Mouse (Mus musculus) forebrain, embryonic 14.5 days (tissue): ENCODE results near the gene Cox14. TPM values are rescaled to one million over a fixed set of nuclear protein-coding genes. Genes with fewer than 3 reads are reported as not detected.

Experiments used
- ATAC-seq: fragments of 200-750 bp; cut with Nextera tagmentation; 2 replicates; pipeline ENCODE4 v1.8.0; 2017; ENCODE audit warnings: mild to moderate bottlenecking, moderate library complexity
- DNase-seq: peaks from one replicate; pipeline ENCODE4 v3.0.0-alpha.2; 2015; ENCODE audit warnings: low spot score
- H3K27ac ChIP-seq: fragments of 300-500 bp; sonication (generic); 2 replicates; pipeline ENCODE4 v1.5.1; 2014; ENCODE audit warnings: low read depth, mild to moderate bottlenecking, control low read depth, low read length, moderate library complexity
- H3K27me3 ChIP-seq: fragments of 300-500 bp; sonication (generic); replicated peaks from 2 replicates; pipeline ENCODE4 v1.6.1; 2014; ENCODE audit warnings: low read length, control low read depth, mixed read lengths; ENCODE audit not compliant: control insufficient read depth, insufficient read depth
- H3K36me3 ChIP-seq: fragments of 300-500 bp; sonication (generic); 2 replicates; pipeline ENCODE4 v1.6.1; 2014; ENCODE audit warnings: low read length, control low read depth; ENCODE audit not compliant: control insufficient read depth, insufficient read depth
- H3K4me1 ChIP-seq: fragments of 300-500 bp; sonication (generic); 2 replicates; pipeline ENCODE4 v1.6.1; 2014; ENCODE audit warnings: antibody characterized with exemption, low read length, control low read depth; ENCODE audit not compliant: control insufficient read depth, insufficient read depth
- H3K4me2 ChIP-seq: fragments of 300-500 bp; sonication (generic); 2 replicates; pipeline ENCODE4 v1.6.1; 2014; ENCODE audit warnings: mild to moderate bottlenecking, control low read depth, low read length
- H3K4me3 ChIP-seq: fragments of 300-500 bp; sonication (generic); 2 replicates; pipeline ENCODE4 v1.5.1; 2014; ENCODE audit warnings: low read depth, low read length, control low read depth
- H3K9ac ChIP-seq: fragments of 300-500 bp; sonication (generic); 2 replicates; pipeline ENCODE4 v1.6.1; 2014; ENCODE audit warnings: mild to moderate bottlenecking, low read length, control low read depth, moderate library complexity
- H3K9me3 ChIP-seq: fragments of 300-500 bp; sonication (generic); replicated peaks from 2 replicates; pipeline ENCODE4 v1.6.1; 2016; ENCODE audit warnings: low read length, control low read depth, mixed read lengths; ENCODE audit not compliant: control insufficient read depth
- WGBS: fragments of 180-500 bp; shearing (Covaris S2); extraction: QIAGEN DNeasy Blood & Tissue Kit; methylation state at CpG from one replicate; pipeline ENCODE4 v1.1.7; 2014; 5-methylcytosine and 5-hydroxymethylcytosine counted together
- polyA plus RNA-seq: library from polyadenylated mRNA; unstranded; fragments of >200 nt; fragmentation: Nextera tagmentation; extraction: Ambion mirVana; gene quantifications from 2 replicates; pipeline ENCODE4 v1.2.1, GENCODE M21; 2014

Cox14 gene
- 195 and 238 TPM in 2 replicates for polyA plus RNA-seq

GRCm38 (mm10) chr15:99725341-99726155 is at the start of gene Cox14:
Cox14 (plus strand) TSS chr15:99725618.
- peak within 1 kb of the TSS; percentile 94 for H3K4me3 ChIP-seq
- H3K27ac ChIP-seq = peak within 1 kb of the TSS; percentile 84
- ATAC-seq (peak; percentile 96), DNase-seq (peak; percentile 100)
- H3K4me2 ChIP-seq = peak within 1 kb of the TSS; percentile 82
- no peaks in the 10 kb centered on the region for H3K27me3 ChIP-seq
- H3K36me3 ChIP-seq = peaks cover 49% of the 10 kb centered on the region
- H3K9ac ChIP-seq = peak within 1 kb of the TSS; percentile 78
- no peaks in the 10 kb centered on the region for H3K9me3 ChIP-seq
- peaks cover 12% of the 10 kb centered on the region for H3K4me1 ChIP-seq
- WGBS = 0% methylated on average over 56 of the region's 68 CpGs

- DNase-seq = peak; percentile 68
- ATAC-seq = peak; percentile 85
- peaks cover 7% of the 10 kb centered on the region for H3K4me1 ChIP-seq
- H3K27me3 ChIP-seq = no peaks in the 10 kb centered on the region; the same call in 1 of the 2 replicates
- H3K36me3 ChIP-seq = no peaks in the 10 kb centered on the region; the same call in 1 of the 2 replicates
- H3K9me3 ChIP-seq = no peaks in the 10 kb centered on the region
- peak overlapping the region; percentile 64 for H3K27ac ChIP-seq
- WGBS = 18% methylated on average over 8 of the region's 8 CpGs
- H3K9ac ChIP-seq = peak overlapping the region; percentile 21; the same call in 1 of the 2 replicates
- no peak overlapping the region for H3K4me3 ChIP-seq
- peak overlapping the region; percentile 30 for H3K4me2 ChIP-seq
Observed at GRCm38 (mm10) chr15:99677089-99677488, 48.3 kb upstream of the Cox14 start.

GRCm38 (mm10) chr15:99678063-99678800 is 47.2 kb upstream of the Cox14 start:
- Histone ChIP-seq H3K9me3 (no peaks in the 10 kb centered on the region), H3K4me3 (no peak overlapping the region), H3K36me3 (no peaks in the 10 kb centered on the region; the same call in 1 of the 2 replicates), H3K4me2 (no peak overlapping the region), H3K4me1 (peaks cover 7% of the 10 kb centered on the region), H3K27me3 (no peaks in the 10 kb centered on the region), H3K9ac (no peak overlapping the region), H3K27ac (no peak overlapping the region)
- WGBS = 12% methylated on average over 13 of the region's 13 CpGs
- 0 out of 2 replicates have a peak, but pooled peaks have one; percentile 27 for ATAC-seq
- no peak for DNase-seq

GRCm38 (mm10) chr15:99679008-99679407 is 46.4 kb upstream of the Cox14 start:
- H3K4me1 ChIP-seq = peaks cover 7% of the 10 kb centered on the region
- no peak overlapping the region for H3K4me2 ChIP-seq
- H3K9ac ChIP-seq = no peak overlapping the region
- no peak for ATAC-seq
- H3K9me3 ChIP-seq = no peaks in the 10 kb centered on the region
- no peaks in the 10 kb centered on the region; the same call in 1 of the 2 replicates for H3K36me3 ChIP-seq
- no peak for DNase-seq
- WGBS = 64% methylated on average over 7 of the region's 7 CpGs
- H3K27me3 ChIP-seq = no peaks in the 10 kb centered on the region
- no peak overlapping the region for H3K27ac ChIP-seq
- H3K4me3 ChIP-seq = no peak overlapping the region

GRCm38 (mm10) chr15:99682880-99683279 is 42.5 kb upstream of the Cox14 start:
- H3K4me1 ChIP-seq = no peaks in the 10 kb centered on the region
- no peaks in the 10 kb centered on the region for H3K9me3 ChIP-seq
- H3K36me3 ChIP-seq = no peaks in the 10 kb centered on the region
- H3K27me3 ChIP-seq = no peaks in the 10 kb centered on the region
- WGBS = 93% methylated on average over 7 of the region's 7 CpGs
- no peak overlapping the region for H3K9ac ChIP-seq
- no peak for ATAC-seq
- no peak for DNase-seq
- H3K4me3 ChIP-seq = no peak overlapping the region
- H3K27ac ChIP-seq = no peak overlapping the region
- no peak overlapping the region for H3K4me2 ChIP-seq

GRCm38 (mm10) chr15:99684156-99684555 is 41.3 kb upstream of the Cox14 start:
- DNase-seq = no peak
- Histone ChIP-seq H3K9me3 (no peaks in the 10 kb centered on the region), H3K4me3 (no peak overlapping the region), H3K27me3 (no peaks in the 10 kb centered on the region), H3K4me2 (no peak overlapping the region), H3K36me3 (no peaks in the 10 kb centered on the region), H3K4me1 (no peaks in the 10 kb centered on the region), H3K9ac (no peak overlapping the region), H3K27ac (no peak overlapping the region)
- no peak for ATAC-seq
- WGBS = 96% methylated on average over 5 of the region's 5 CpGs

GRCm38 (mm10) chr15:99688712-99689111 is 36.7 kb upstream of the Cox14 start:
- WGBS = 4% methylated on average over 4 of the region's 4 CpGs
- DNase-seq = peak; percentile 83
- Histone ChIP-seq H3K27me3 (no peaks in the 10 kb centered on the region), H3K36me3 (no peaks in the 10 kb centered on the region), H3K9me3 (no peaks in the 10 kb centered on the region), H3K4me3 (no peak overlapping the region), H3K4me1 (peaks cover 3% of the 10 kb centered on the region; the same call in 1 of the 2 replicates), H3K27ac (no peak overlapping the region), H3K4me2 (no peak overlapping the region), H3K9ac (no peak overlapping the region)
- peak; percentile 61 for ATAC-seq

- Histone ChIP-seq H3K4me1 (peaks cover 3% of the 10 kb centered on the region; the same call in 1 of the 2 replicates), H3K9ac (no peak overlapping the region), H3K27ac (no peak overlapping the region), H3K36me3 (0 out of 2 replicates have a peak, but pooled peaks cover 5% of the 10 kb centered on the region), H3K4me2 (no peak overlapping the region), H3K9me3 (no peaks in the 10 kb centered on the region), H3K4me3 (no peak overlapping the region), H3K27me3 (no peaks in the 10 kb centered on the region)
- DNase-seq (no peak), ATAC-seq (no peak)
- 18% methylated on average over 4 of the region's 4 CpGs for WGBS
Observed at GRCm38 (mm10) chr15:99690924-99691323, 34.5 kb upstream of the Cox14 start.
